Mouse (Mus musculus) skeletal muscle tissue, postnatal 0 days (tissue): ENCODE data around the gene Gm5127. TPM values are rescaled to one million over a fixed set of nuclear protein-coding genes. Genes with fewer than 3 reads are reported as not detected.

Experiments used
- microRNA-seq, 2 experiments: library from miRNA; unstranded; fragments of <30 nt; microRNA quantifications; one replicate each; pipeline ENCODE4; 2016
- polyA plus RNA-seq: library from polyadenylated mRNA; unstranded; fragments of >200 nt; fragmentation: Nextera tagmentation; extraction: Ambion mirVana; gene quantifications from 2 replicates; pipeline ENCODE4 v1.2.1, GENCODE M21; 2015

Gm5127 gene
- 0.09 and 0.11 TPM in 2 replicates for polyA plus RNA-seq

GRCm38 (mm10) chrX:106582886-106583285, at the start of gene Gm5127:
Gene Gm5127, plus strand, starts transcription at chrX:106583186.

GRCm38 (mm10) chrX:106603386-106603785, 20.4 kb downstream of the Gm5127 start, which contains the start of gene Cysltr1:
Gene Cysltr1, minus strand, starts transcription at chrX:106603679.

Small RNAs within 50 kb of the gene (microRNA-seq; reads per million reads assigned to microRNA genes)
- gene Gm22102 = 0 reads per million in 2 experiments

Other genes starting within 250 kb of the Gm5127 start
- gene Fndc3c1, start 97.8 kb upstream of the Gm5127 start, polyA plus RNA-seq = 30.9 and 32.5 TPM in 2 replicates
- 1.8 and 3.2 TPM in 2 replicates for gene Cysltr1, start 20.5 kb downstream of the Gm5127 start, polyA plus RNA-seq